Mouse (Mus musculus) kidney, embryonic 15.5 days (tissue): ENCODE results near the gene Npm3. TPM values are rescaled to one million over a fixed set of nuclear protein-coding genes. Genes with fewer than 3 reads are reported as not detected.

Experiments used
- ATAC-seq: fragments of 200-750 bp; cut with Nextera tagmentation; replicated peaks from 2 replicates; pipeline ENCODE4 v1.8.0; 2017; ENCODE audit warnings: moderate TSS enrichment; ENCODE audit not compliant: low FRiP score
- H3K27ac ChIP-seq: fragments of 300-500 bp; sonication (generic); 2 replicates; pipeline ENCODE4 v1.5.1; 2015; ENCODE audit warnings: mild to moderate bottlenecking, inconsistent platforms
- H3K27me3 ChIP-seq: fragments of 300-500 bp; sonication (generic); 2 replicates; pipeline ENCODE4 v1.6.1; 2015; ENCODE audit warnings: inconsistent platforms
- H3K36me3 ChIP-seq: fragments of 300-500 bp; sonication (generic); 2 replicates; pipeline ENCODE4 v1.6.1; 2015; ENCODE audit warnings: inconsistent platforms
- H3K4me1 ChIP-seq: fragments of 300-500 bp; sonication (generic); 2 replicates; pipeline ENCODE4 v1.6.1; 2015; ENCODE audit warnings: inconsistent platforms
- H3K4me2 ChIP-seq: fragments of 300-500 bp; sonication (generic); 2 replicates; pipeline ENCODE4 v1.6.1; 2015; ENCODE audit warnings: moderate library complexity, mild to moderate bottlenecking, inconsistent platforms
- H3K4me3 ChIP-seq: fragments of 300-500 bp; sonication (generic); replicated peaks from 2 replicates; pipeline ENCODE4 v1.5.1; 2015; ENCODE audit warnings: mild to moderate bottlenecking, inconsistent platforms
- H3K9ac ChIP-seq: fragments of 300-500 bp; sonication (generic); 2 replicates; pipeline ENCODE4 v1.6.1; 2015; ENCODE audit warnings: mild to moderate bottlenecking, inconsistent platforms
- H3K9me3 ChIP-seq: fragments of 300-500 bp; sonication (generic); replicated peaks from 2 replicates; pipeline ENCODE4 v1.6.1; 2016; ENCODE audit warnings: inconsistent platforms
- WGBS: fragments of 180-500 bp; shearing (Covaris S2); methylation state at CpG from one replicate; pipeline ENCODE4 v1.1.7; 2015; ENCODE audit warnings: mixed read lengths; 5-methylcytosine and 5-hydroxymethylcytosine counted together
- polyA plus RNA-seq: library from polyadenylated mRNA; unstranded; fragments of >200 nt; fragmentation: Nextera tagmentation; extraction: Ambion mirVana; gene quantifications from 2 replicates; pipeline ENCODE4 v1.2.1, GENCODE M21; 2015

Npm3 gene
- polyA plus RNA-seq, 1 experiment from 2014 or later, result 20.8 TPM

DNA sequence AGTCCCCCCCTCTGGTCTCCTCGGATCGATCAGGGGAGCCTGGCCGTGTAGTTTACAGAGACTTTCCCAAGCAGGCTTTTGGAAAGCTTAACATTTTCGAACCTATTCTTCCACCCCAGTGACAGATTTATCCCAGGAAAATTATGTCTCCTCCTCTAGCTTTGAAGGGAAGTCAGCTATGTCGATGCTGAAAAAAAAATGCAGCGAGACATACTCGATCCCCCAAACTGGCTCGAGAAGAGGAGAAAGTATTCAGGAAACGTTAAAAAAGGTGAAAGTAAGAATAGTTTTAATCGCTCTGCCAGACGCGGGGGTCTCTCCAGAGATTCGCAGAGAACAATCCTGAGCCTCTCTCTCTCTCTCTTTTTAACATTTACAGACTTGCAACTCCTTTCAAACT, 9.2 kb downstream of the Npm3 start:
- Histone ChIP-seq H3K4me1 (peaks cover 51% of the 10 kb centered on the region), H3K27me3 (peaks cover 99% of the 10 kb centered on the region), H3K36me3 (no peaks in the 10 kb centered on the region), H3K9ac (no peak overlapping the region), H3K4me3 (peak overlapping the region; percentile 10; the same call in 1 of the 2 replicates), H3K9me3 (no peaks in the 10 kb centered on the region), H3K27ac (no peak overlapping the region), H3K4me2 (peak overlapping the region; percentile 27; the same call in 1 of the 2 replicates)
- ATAC-seq, result no peak
- 6% methylated on average over 13 of the region's 13 CpGs for WGBS

DNA sequence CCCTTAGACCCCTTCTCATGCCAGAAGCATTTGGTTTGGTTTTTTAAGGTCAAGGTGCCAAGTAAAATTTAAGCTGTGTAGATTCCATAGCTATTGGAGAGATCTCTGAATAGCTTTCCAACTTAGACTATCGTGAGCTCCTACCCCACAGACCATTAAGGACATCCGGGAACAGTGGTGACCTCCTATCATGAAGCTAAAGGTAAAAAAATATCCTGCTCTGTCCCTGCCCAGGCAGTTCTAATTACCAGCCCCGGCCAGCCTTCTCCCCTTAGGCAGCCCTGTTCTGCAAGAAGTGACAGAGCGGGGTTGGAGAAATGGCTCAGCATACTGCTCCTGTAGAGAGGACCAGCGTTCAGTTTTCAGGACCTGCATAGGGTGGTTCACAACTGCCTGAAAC, 10.9 kb downstream of the Npm3 start:
- H3K4me3 ChIP-seq, result no peak overlapping the region
- H3K4me2 ChIP-seq, result no peak overlapping the region
- no peak for ATAC-seq
- H3K9ac ChIP-seq, result no peak overlapping the region
- peaks cover 65% of the 10 kb centered on the region for H3K4me1 ChIP-seq
- no peaks in the 10 kb centered on the region for H3K9me3 ChIP-seq
- H3K27ac ChIP-seq, result no peak overlapping the region
- H3K36me3 ChIP-seq, result no peaks in the 10 kb centered on the region
- WGBS, result 47% methylated on average over 5 of the region's 5 CpGs
- H3K27me3 ChIP-seq, result peaks cover 97% of the 10 kb centered on the region

DNA sequence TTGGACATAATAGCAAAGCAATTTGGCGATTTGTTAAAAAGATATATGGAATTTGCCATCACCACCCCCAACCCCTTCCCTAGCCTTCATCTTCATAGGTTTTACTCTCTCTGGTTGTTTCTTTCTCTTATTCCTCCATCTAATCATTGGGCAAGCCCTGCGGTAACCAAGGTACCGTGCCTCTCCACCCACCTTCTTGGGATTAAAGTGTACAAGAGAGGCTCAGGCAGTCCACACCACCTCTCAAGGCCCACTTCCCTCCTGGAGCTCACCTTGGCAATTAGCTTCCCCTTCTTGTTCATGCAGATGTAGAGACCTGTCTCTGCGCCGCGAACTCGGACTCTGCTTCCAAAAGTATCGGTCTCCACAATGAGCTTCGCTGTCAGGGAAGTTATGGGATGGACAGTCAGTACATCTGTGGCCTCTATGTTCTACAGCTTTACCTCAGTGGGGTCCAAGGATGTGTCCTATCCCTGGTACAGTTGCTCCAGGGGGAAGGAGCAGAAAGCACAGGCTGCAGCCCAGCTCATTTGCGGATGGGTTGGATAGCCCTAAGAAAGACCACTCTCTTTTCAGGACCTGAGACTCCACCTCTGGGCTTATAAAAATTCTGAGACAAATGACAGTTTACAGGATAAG, 11.4 kb downstream of the Npm3 start:
- no peaks in the 10 kb centered on the region for H3K36me3 ChIP-seq
- no peak overlapping the region for H3K27ac ChIP-seq
- ATAC-seq, result no peak
- H3K27me3 ChIP-seq, result peaks cover 97% of the 10 kb centered on the region
- H3K9ac ChIP-seq, result no peak overlapping the region
- no peaks in the 10 kb centered on the region for H3K9me3 ChIP-seq
- WGBS, result 80% methylated on average over 10 of the region's 10 CpGs
- H3K4me1 ChIP-seq, result peaks cover 64% of the 10 kb centered on the region
- H3K4me3 ChIP-seq, result no peak overlapping the region
- H3K4me2 ChIP-seq, result no peak overlapping the region

DNA sequence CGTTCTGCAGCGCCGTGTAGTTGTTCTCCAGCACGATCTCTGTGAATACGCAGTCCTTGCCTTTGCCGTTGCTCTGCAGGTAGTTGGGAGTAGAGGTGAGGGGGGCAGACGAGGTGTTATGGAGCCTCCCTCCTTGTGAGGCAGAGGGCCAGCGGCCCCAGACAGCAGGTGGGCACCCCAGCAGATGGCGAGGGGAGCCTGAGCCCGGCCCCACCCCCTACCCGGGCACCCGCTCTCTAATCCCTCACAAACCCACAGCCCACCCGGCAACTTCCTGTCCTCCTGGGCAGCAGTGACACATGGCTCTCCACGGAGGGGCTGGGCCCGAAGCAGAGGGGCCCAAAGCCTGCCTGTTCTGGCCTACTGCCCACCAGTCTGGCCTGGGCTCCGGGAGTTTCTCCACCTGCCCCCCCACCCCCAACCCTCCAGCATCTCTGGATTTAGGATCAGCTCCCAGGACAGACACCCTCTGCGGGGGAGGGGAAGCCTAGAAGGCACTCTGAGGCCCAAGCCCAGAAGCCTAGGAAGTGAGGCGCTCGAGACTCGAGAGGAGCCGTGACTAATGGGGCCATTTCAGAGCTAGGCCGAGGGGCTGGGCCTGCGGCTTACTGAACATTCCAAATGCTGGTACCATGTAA, 12.1 kb downstream of the Npm3 start:
- H3K4me2 ChIP-seq, result peak overlapping the region; percentile 61

DNA sequence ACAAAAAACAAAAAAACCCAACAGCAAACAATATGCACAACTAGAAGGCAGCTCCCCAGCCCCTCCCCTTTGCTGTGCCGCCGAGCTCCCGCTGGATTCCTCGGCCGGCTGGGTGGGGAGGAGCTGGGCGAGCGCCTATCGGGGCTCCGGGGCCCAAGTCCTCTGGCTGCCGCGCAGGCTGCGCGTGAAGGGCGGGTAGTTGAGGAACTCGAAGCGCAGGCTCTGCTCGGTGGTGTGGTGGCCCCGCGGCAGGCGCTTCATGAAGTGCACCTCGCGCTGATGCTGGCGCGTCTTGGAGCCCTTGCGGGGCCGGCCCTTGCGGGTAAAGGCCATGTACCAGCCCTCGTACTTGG, 12.6 kb downstream of the Npm3 start:
- Histone ChIP-seq H3K4me2 (peak overlapping the region; percentile 61), H3K27ac (no peak overlapping the region), H3K9ac (0 out of 2 replicates have a peak overlapping the region, but pooled peaks have one; percentile 21), H3K4me1 (peaks cover 53% of the 10 kb centered on the region), H3K27me3 (peaks cover 96% of the 10 kb centered on the region), H3K4me3 (peak overlapping the region; percentile 32), H3K9me3 (no peaks in the 10 kb centered on the region), H3K36me3 (no peaks in the 10 kb centered on the region)
- WGBS, result 3% methylated on average over 28 of the region's 28 CpGs
- peak; percentile 17; the same call in 1 of the 2 replicates for ATAC-seq

More for the DNA sequence above, 12.1 kb downstream of the Npm3 start:
- peaks cover 58% of the 10 kb centered on the region for H3K4me1 ChIP-seq
- H3K4me3 ChIP-seq, result peak overlapping the region; percentile 32
- peak; percentile 24 for ATAC-seq
- peaks cover 97% of the 10 kb centered on the region for H3K27me3 ChIP-seq
- H3K9me3 ChIP-seq, result no peaks in the 10 kb centered on the region
- no peaks in the 10 kb centered on the region for H3K36me3 ChIP-seq
- WGBS, result 13% methylated on average over 23 of the region's 23 CpGs
- no peak overlapping the region for H3K27ac ChIP-seq
- H3K9ac ChIP-seq, result 0 out of 2 replicates have a peak overlapping the region, but pooled peaks have one; percentile 21

DNA sequence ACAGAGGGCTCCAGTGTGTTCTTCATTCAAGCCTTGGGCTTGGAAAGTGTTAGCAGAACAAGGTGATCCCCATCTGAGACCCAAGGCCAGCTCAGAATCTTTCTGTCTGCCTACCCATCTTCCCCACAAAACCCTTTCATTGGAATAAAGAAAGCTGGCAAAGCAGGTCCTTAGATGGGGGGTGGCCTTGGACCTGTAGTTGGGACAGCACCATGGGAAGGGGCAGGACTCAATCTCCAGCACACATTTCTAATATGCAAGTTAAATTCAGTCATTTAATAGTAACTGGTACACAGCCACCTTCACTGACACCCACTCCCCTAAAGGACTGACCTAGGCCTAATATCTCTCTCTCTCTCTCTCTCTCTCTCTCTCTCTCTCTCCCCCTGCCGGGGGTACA, 13.2 kb downstream of the Npm3 start:
- peaks cover 47% of the 10 kb centered on the region for H3K4me1 ChIP-seq
- ATAC-seq, result no peak
- no peak overlapping the region for H3K4me3 ChIP-seq
- no peaks in the 10 kb centered on the region for H3K36me3 ChIP-seq
- H3K9me3 ChIP-seq, result no peaks in the 10 kb centered on the region
- H3K27ac ChIP-seq, result no peak overlapping the region
- H3K9ac ChIP-seq, result no peak overlapping the region
- H3K4me2 ChIP-seq, result no peak overlapping the region
- H3K27me3 ChIP-seq, result peaks cover 94% of the 10 kb centered on the region
- 37% methylated on average over 1 of the region's 1 CpGs for WGBS

DNA sequence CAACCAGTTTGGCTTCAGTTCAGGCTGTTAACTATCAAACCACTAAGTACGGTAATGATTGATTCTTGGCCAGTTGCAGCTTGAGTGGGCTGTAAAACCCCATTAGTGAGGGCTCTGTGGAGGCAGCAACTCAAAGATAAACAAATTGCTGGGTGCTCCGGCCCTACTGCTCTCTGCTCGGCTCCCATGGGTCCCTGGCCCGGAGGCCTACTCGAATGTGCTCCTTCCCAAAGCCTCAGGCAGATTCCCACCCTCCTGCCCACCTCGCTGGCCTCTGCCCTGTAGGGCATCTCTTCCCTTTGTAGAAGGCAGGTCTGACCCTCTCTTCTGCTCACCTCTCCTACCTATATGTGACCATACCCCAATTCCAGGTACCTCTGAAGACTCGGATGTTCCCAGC, 14.6 kb downstream of the Npm3 start:
- ATAC-seq, result peak; percentile 34; the same call in 1 of the 2 replicates
- Histone ChIP-seq H3K9me3 (no peaks in the 10 kb centered on the region), H3K27me3 (peaks cover 93% of the 10 kb centered on the region), H3K4me3 (no peak overlapping the region), H3K9ac (no peak overlapping the region), H3K36me3 (no peaks in the 10 kb centered on the region), H3K4me2 (no peak overlapping the region), H3K4me1 (peaks cover 40% of the 10 kb centered on the region), H3K27ac (peak overlapping the region; percentile 75)
- WGBS, result 25% methylated on average over 7 of the region's 7 CpGs

DNA sequence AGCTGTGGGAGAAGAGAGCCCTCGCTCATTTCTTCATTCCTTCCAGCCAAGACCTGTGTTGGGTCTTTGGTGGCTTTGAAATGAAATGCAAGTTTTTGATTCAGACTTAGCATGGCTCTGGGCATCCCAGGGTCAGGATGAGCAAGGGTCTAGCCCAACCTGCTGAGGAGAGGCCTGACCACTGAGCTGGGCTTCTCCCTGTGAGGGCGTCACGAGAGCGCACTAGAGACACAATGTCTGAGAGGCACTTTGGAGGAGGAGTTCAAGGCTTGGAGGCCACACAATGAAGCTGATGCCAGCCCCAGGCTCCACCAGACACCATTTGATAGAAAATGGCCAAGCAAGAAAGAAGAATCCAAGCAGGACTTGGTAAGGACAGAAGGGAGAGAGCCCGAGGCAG, 15.2 kb downstream of the Npm3 start:
- H3K4me1 ChIP-seq, result peaks cover 40% of the 10 kb centered on the region
- no peak overlapping the region for H3K4me3 ChIP-seq
- WGBS, result 70% methylated on average over 5 of the region's 5 CpGs
- 0 out of 2 replicates have a peak, but pooled peaks have one; percentile 3 for ATAC-seq
- H3K4me2 ChIP-seq, result no peak overlapping the region
- no peak overlapping the region for H3K9ac ChIP-seq
- no peaks in the 10 kb centered on the region for H3K36me3 ChIP-seq
- no peaks in the 10 kb centered on the region for H3K9me3 ChIP-seq
- peak overlapping the region; percentile 29; the same call in 1 of the 2 replicates for H3K27ac ChIP-seq
- peaks cover 87% of the 10 kb centered on the region for H3K27me3 ChIP-seq

DNA sequence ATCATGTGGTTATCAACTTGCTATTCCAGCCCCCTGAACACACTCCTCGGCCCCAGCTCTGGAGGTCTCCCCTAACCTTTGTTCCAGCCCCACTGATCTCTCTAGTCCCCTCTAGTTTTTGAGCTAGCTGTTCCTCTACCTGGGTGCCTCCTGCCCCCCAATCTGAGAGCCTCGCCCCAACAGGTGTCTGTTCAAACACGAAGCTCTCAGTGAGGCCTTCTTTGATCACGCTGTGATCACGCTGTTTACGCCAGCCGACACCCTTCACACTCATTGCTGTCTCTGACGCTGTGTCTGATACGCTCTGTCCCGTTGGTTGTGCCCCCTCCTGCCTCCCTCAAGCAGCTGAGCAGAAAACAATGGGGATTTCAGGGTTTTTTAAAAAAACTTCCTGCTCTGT, 15.8 kb downstream of the Npm3 start:
- Histone ChIP-seq H3K9me3 (no peaks in the 10 kb centered on the region), H3K27me3 (peaks cover 81% of the 10 kb centered on the region), H3K4me1 (peaks cover 40% of the 10 kb centered on the region), H3K4me2 (no peak overlapping the region), H3K36me3 (no peaks in the 10 kb centered on the region), H3K4me3 (no peak overlapping the region), H3K27ac (no peak overlapping the region), H3K9ac (no peak overlapping the region)
- no peak for ATAC-seq
- WGBS, result 22% methylated on average over 10 of the region's 10 CpGs

DNA sequence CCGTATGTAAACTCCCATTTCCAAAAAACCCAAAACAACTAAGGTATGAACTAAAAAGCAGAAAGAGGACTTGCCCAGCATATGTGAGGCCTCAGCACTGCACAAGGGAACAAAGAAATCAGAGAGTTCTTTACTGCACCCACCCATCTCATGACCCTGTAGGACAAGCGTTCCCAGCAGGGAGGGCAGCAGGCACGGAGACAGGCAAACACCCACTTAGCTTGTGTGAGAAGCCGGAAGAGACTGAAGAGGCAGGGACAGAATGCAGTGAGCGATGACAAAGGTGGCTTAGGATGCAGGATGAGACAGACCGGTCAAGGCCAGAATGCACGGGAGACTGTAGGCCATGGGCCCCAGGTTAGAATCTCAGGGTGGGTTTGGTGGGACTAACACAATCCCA, 17.7 kb downstream of the Npm3 start:
- H3K36me3 ChIP-seq, result no peaks in the 10 kb centered on the region
- H3K9me3 ChIP-seq, result no peaks in the 10 kb centered on the region
- H3K27me3 ChIP-seq, result peaks cover 63% of the 10 kb centered on the region
- 87% methylated on average over 7 of the region's 7 CpGs for WGBS
- no peak overlapping the region for H3K27ac ChIP-seq
- no peak overlapping the region for H3K9ac ChIP-seq
- no peak overlapping the region for H3K4me2 ChIP-seq
- H3K4me1 ChIP-seq, result peaks cover 34% of the 10 kb centered on the region
- no peak for ATAC-seq
- H3K4me3 ChIP-seq, result no peak overlapping the region

DNA sequence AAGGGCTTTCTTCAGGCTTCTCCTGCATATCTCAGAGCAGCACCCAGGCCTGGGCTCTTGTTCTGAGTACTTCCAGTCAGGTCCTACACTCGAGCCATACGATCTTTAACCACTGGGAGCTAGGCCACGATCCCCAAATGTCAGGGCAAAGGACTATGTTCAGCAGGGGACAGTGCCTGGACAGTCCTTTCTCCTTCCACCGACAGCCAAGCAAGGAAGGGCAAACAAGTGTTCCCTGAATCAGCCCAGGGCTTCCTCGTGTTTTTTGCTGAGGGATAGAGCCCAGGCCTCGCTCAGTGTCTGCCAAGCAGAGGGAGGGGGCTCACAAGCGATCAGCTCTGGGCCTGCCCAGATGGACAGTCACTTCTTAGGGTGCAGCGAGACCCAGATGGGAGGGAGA, 19.3 kb downstream of the Npm3 start:
- peaks cover 48% of the 10 kb centered on the region for H3K27me3 ChIP-seq
- H3K27ac ChIP-seq, result no peak overlapping the region
- H3K4me3 ChIP-seq, result no peak overlapping the region
- ATAC-seq, result no peak
- no peaks in the 10 kb centered on the region for H3K9me3 ChIP-seq
- H3K4me2 ChIP-seq, result no peak overlapping the region
- peaks cover 36% of the 10 kb centered on the region for H3K4me1 ChIP-seq
- 75% methylated on average over 8 of the region's 8 CpGs for WGBS
- no peaks in the 10 kb centered on the region for H3K36me3 ChIP-seq
- H3K9ac ChIP-seq, result no peak overlapping the region

DNA sequence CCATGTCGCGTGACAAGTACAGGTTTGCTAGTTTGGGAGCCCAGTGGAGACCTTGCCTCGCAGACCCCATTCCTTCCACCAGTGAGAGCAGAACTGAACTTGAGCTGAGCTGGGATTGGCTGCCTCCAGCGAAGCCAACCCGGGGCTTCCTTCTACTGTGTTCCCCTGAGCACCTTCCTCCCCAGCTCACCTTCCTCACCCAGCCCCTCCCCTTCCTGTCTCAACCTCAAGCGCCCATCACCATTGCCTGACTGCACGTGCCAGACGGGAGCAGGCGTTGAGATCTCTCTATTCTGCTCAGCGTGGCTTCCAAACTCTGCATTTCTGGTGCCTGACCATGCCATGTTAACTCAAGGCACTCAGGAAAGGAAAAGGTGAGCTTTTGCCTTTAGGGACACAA, 22.2 kb downstream of the Npm3 start:
- Histone ChIP-seq H3K36me3 (no peaks in the 10 kb centered on the region), H3K4me3 (no peak overlapping the region), H3K4me2 (no peak overlapping the region), H3K27ac (no peak overlapping the region), H3K9me3 (no peaks in the 10 kb centered on the region), H3K4me1 (peaks cover 21% of the 10 kb centered on the region), H3K9ac (no peak overlapping the region), H3K27me3 (peaks cover 23% of the 10 kb centered on the region)
- no peak for ATAC-seq
- WGBS, result 74% methylated on average over 10 of the region's 10 CpGs
